Mouse (Mus musculus): ENCODE measurements around the gene Pctp. TPM values are rescaled to one million over a fixed set of nuclear protein-coding genes. Genes with fewer than 3 reads are reported as not detected.

Pctp gene
- total and polyA plus RNA-seq, 3 experiments: 6.4 to 10.2 TPM; not detected in 1

- no peak overlapping the region for H3K4me3 ChIP-seq (ENCODE audit: control insufficient read depth in 1 of 2, insufficient read depth in 1 of 2, low read depth in 2 of 2, low read length in 2 of 2)
- H3K36me3 ChIP-seq (ENCODE audit: control insufficient read depth in 1 of 2, insufficient read depth in 2 of 2, low read length in 2 of 2): no peaks in the 10 kb centered on the region; a peak in 1 of 4 replicates
- H3K27me3 ChIP-seq (ENCODE audit: control insufficient read depth in 1 of 2, insufficient read depth in 2 of 2, low read length in 2 of 2): peaks cover 0 to 11% of the 10 kb centered on the region in 2 experiments; a peak in 3 of 4 replicates
- H3K27ac ChIP-seq (ENCODE audit: control insufficient read depth, low read depth, low read length): no peak overlapping the region
- H3K9ac ChIP-seq (ENCODE audit: control insufficient read depth, low read depth, low read length, poor library complexity, severe bottlenecking): no peak overlapping the region
- H3K79me2 ChIP-seq (ENCODE audit: control insufficient read depth, insufficient read depth, low read length, poor library complexity): no peaks in the 10 kb centered on the region
- peaks cover 0 to 7% of the 10 kb centered on the region in 2 experiments; a peak in 2 of 4 replicates for H3K4me1 ChIP-seq (ENCODE audit: control insufficient read depth in 1 of 2, insufficient read depth in 2 of 2, low read length in 2 of 2)
- no peaks in the 10 kb centered on the region for H3K9me3 ChIP-seq (replicated peaks; ENCODE audit: insufficient read depth, low read length)
- TF ChIP-seq JUND (IDR thresholded peaks at IDR 0.05; ENCODE audit: low read depth, low read length): no peak
- no peak for TF ChIP-seq MAX (IDR thresholded peaks at IDR 0.05; ENCODE audit: low read length)
- no peak for TF ChIP-seq ZC3H11A (IDR thresholded peaks at IDR 0.05; ENCODE audit: low read depth, low read length)
- TF ChIP-seq ZNF384 (IDR thresholded peaks at IDR 0.05; ENCODE audit: low read depth, low read length): no peak
- TF ChIP-seq HCFC1 (IDR thresholded peaks at IDR 0.05; ENCODE audit: low read depth, low read length): no peak
- TF ChIP-seq NELFE (IDR thresholded peaks at IDR 0.05; ENCODE audit: low read depth, low read length): no peak
- TF ChIP-seq CHD2 (IDR thresholded peaks at IDR 0.05; ENCODE audit: low read length): no peak
- TF ChIP-seq RCOR1 (IDR thresholded peaks at IDR 0.05; ENCODE audit: low read depth, low read length): no peak
- DNase-seq (ENCODE audit: low read depth, low spot score): no peak
Observed at GRCm38 (mm10) chr11:90032807-90033206, 30.1 kb upstream of the Pctp start.

GRCm38 (mm10) chr11:90031076-90031475 lies 28.4 kb upstream of the Pctp start:
- Histone ChIP-seq H3K4me1 (ENCODE audit: control insufficient read depth in 1 of 2, insufficient read depth in 2 of 2, low read length in 2 of 2) (peaks cover 0 to 7% of the 10 kb centered on the region in 2 experiments; a peak in 2 of 4 replicates), H3K36me3 (ENCODE audit: control insufficient read depth in 1 of 2, insufficient read depth in 2 of 2, low read length in 2 of 2) (no peaks in the 10 kb centered on the region; a peak in 1 of 4 replicates), H3K9me3 (replicated peaks; ENCODE audit: insufficient read depth, low read length) (no peaks in the 10 kb centered on the region), H3K9ac (ENCODE audit: control insufficient read depth, low read depth, low read length, poor library complexity, severe bottlenecking) (no peak overlapping the region), H3K79me2 (ENCODE audit: control insufficient read depth, insufficient read depth, low read length, poor library complexity) (no peaks in the 10 kb centered on the region), H3K27me3 (ENCODE audit: control insufficient read depth in 1 of 2, insufficient read depth in 2 of 2, low read length in 2 of 2) (peaks cover 3 to 16% of the 10 kb centered on the region in 2 experiments), H3K27ac (ENCODE audit: control insufficient read depth, low read depth, low read length) (no peak overlapping the region), H3K4me3 (ENCODE audit: control insufficient read depth in 1 of 2, insufficient read depth in 1 of 2, low read depth in 2 of 2, low read length in 2 of 2) (no peak overlapping the region)
- DNase-seq (ENCODE audit: low read depth, low spot score): no peak
- TF ChIP-seq ETS1 (IDR thresholded peaks at IDR 0.05; ENCODE audit: low read depth, low read length): no peak
- TF ChIP-seq GABPA (IDR thresholded peaks at IDR 0.05; ENCODE audit: low read depth, low read length): no peak
- no peak for TF ChIP-seq BHLHE40 (IDR thresholded peaks at IDR 0.05; ENCODE audit: borderline replicate concordance, low read depth, low read length)
- TF ChIP-seq KAT2A (conservative IDR thresholded peaks at IDR 0.05; ENCODE audit: low read depth, low read length): no peak
- no peak for TF ChIP-seq MYB (IDR thresholded peaks at IDR 0.05; ENCODE audit: low read depth, low read length)
- no peak for TF ChIP-seq CHD1 (IDR thresholded peaks at IDR 0.05; ENCODE audit: low read depth, low read length)
- TF ChIP-seq SIN3A (IDR thresholded peaks at IDR 0.05; ENCODE audit: low read length): no peak
- TF ChIP-seq MAX (IDR thresholded peaks at IDR 0.05; ENCODE audit: low read length): no peak
- TF ChIP-seq E2F4 (IDR thresholded peaks at IDR 0.05; ENCODE audit: borderline replicate concordance, low read depth, low read length): no peak
- TF ChIP-seq ZMIZ1 (IDR thresholded peaks at IDR 0.05; ENCODE audit: low read depth, low read length): no peak
- TF ChIP-seq MAZ (IDR thresholded peaks at IDR 0.05; ENCODE audit: low read depth, low read length): no peak
- TF ChIP-seq MYC (IDR thresholded peaks at IDR 0.05; ENCODE audit: low read depth, low read length): no peak
- no peak for TF ChIP-seq ZKSCAN1 (IDR thresholded peaks at IDR 0.05; ENCODE audit: low read depth, low read length)
- TF ChIP-seq NRF1 (IDR thresholded peaks at IDR 0.05; ENCODE audit: insufficient read depth, low read depth, low read length, poor library complexity, severe bottlenecking): no peak
- no peak for TF ChIP-seq MEF2A (IDR thresholded peaks at IDR 0.05; ENCODE audit: extremely low read depth, insufficient replicate concordance, low read depth, low read length, poor library complexity, severe bottlenecking)
- no peak for TF ChIP-seq POLR2AphosphoS5 (IDR thresholded peaks at IDR 0.05; ENCODE audit: borderline replicate concordance, low read depth, low read length)
- TF ChIP-seq UBTF (IDR thresholded peaks at IDR 0.05; ENCODE audit: borderline replicate concordance, insufficient read depth, low read depth, low read length): no peak
